Mouse (Mus musculus) lung, embryonic 16.5 days (tissue): ENCODE measurements around the gene Ulk4. TPM values are rescaled to one million over a fixed set of nuclear protein-coding genes. Genes with fewer than 3 reads are reported as not detected.

ENCODE experiments used
- ATAC-seq: fragments of 200-750 bp; cut with Nextera tagmentation; 2 replicates; pipeline ENCODE4 v1.8.0; 2017; ENCODE audit warnings: low read depth, mild to moderate bottlenecking, moderate library complexity
- H3K27ac ChIP-seq: fragments of 300-500 bp; sonication (generic); 2 replicates; pipeline ENCODE4 v1.5.1; 2014; ENCODE audit warnings: mild to moderate bottlenecking, control low read depth, low read length
- H3K27me3 ChIP-seq: fragments of 300-500 bp; sonication (generic); 2 replicates; pipeline ENCODE4 v1.6.1; 2014; ENCODE audit warnings: low read depth, low read length, mixed read lengths; ENCODE audit not compliant: control insufficient read depth, insufficient read depth
- H3K36me3 ChIP-seq: fragments of 300-500 bp; sonication (generic); 2 replicates; pipeline ENCODE4 v1.6.1; 2014; ENCODE audit warnings: low read length; ENCODE audit not compliant: control insufficient read depth, insufficient read depth
- H3K4me1 ChIP-seq: fragments of 300-500 bp; sonication (generic); replicated peaks from 2 replicates; pipeline ENCODE4 v1.6.1; 2014; ENCODE audit warnings: low read length, mixed read lengths; ENCODE audit not compliant: control insufficient read depth, insufficient read depth
- H3K4me2 ChIP-seq: fragments of 300-500 bp; sonication (generic); 2 replicates; pipeline ENCODE4 v1.6.1; 2014; ENCODE audit warnings: low read depth, low read length, control low read depth
- H3K4me3 ChIP-seq: fragments of 300-500 bp; sonication (generic); 2 replicates; pipeline ENCODE4 v1.5.1; 2014; ENCODE audit warnings: mild to moderate bottlenecking, low read length, control low read depth
- H3K9ac ChIP-seq: fragments of 300-500 bp; sonication (generic); 2 replicates; pipeline ENCODE4 v1.6.1; 2014; ENCODE audit warnings: low read length, control low read depth
- H3K9me3 ChIP-seq: fragments of 300-500 bp; sonication (generic); 2 replicates; pipeline ENCODE4 v1.6.1; 2016; ENCODE audit warnings: low read length; ENCODE audit not compliant: control insufficient read depth
- WGBS: fragments of 180-500 bp; shearing (Covaris S2); extraction: QIAGEN DNeasy Blood & Tissue Kit; methylation state at CpG from one replicate; pipeline ENCODE4 v1.1.7; 2014; 5-methylcytosine and 5-hydroxymethylcytosine counted together
- polyA plus RNA-seq: library from polyadenylated mRNA; unstranded; fragments of >200 nt; fragmentation: Nextera tagmentation; extraction: Ambion mirVana; gene quantifications from 2 replicates; pipeline ENCODE4 v1.2.1, GENCODE M21; 2015

The Ulk4 gene
- polyA plus RNA-seq, 1 experiment from 2014 or later = 155 TPM

DNA sequence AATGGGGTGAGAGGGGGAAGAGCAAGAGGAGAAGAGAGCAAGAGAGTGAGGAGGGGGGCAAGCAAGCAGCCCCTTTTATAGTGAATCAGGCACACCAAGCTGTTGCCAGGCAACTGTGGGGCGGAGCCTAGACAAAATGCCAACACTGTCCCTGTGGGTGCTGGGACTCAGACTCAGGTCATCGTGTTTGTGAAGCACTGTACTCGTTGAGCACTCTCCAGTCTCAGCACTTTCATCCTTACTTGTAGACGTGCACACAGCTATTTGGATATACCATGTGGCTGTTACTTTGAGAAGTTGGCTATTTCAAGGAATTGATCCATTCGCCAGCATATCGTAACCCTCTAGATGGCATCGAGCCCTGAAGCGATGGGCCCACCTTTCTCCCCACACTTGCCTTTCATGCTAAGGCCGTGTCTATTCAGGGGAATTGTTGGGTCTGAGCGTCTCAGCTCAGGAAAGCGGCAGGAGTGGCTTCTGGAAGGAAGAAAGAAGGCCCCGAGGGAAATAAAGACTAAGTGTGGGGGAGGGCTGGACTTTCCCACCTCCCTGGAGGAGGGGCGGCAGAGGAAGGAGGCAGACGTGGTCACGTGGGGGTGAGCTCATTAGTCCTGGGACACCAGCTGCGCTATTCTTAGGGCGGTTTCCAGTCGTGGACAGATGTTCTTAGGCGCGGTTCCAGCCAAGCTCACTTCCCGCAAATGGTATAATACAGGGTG lies 36.8 kb upstream of the Ulk4 start:
- ATAC-seq = peak; percentile 91
- Histone ChIP-seq H3K4me3 (peak overlapping the region; percentile 36), H3K9me3 (no peaks in the 10 kb centered on the region), H3K27ac (peak overlapping the region; percentile 97), H3K4me1 (peaks cover 48% of the 10 kb centered on the region), H3K4me2 (peak overlapping the region; percentile 60), H3K9ac (peak overlapping the region; percentile 60), H3K36me3 (0 out of 2 replicates have a peak, but pooled peaks cover 3% of the 10 kb centered on the region), H3K27me3 (no peaks in the 10 kb centered on the region)
- 2% methylated on average over 21 of the region's 21 CpGs for WGBS

DNA sequence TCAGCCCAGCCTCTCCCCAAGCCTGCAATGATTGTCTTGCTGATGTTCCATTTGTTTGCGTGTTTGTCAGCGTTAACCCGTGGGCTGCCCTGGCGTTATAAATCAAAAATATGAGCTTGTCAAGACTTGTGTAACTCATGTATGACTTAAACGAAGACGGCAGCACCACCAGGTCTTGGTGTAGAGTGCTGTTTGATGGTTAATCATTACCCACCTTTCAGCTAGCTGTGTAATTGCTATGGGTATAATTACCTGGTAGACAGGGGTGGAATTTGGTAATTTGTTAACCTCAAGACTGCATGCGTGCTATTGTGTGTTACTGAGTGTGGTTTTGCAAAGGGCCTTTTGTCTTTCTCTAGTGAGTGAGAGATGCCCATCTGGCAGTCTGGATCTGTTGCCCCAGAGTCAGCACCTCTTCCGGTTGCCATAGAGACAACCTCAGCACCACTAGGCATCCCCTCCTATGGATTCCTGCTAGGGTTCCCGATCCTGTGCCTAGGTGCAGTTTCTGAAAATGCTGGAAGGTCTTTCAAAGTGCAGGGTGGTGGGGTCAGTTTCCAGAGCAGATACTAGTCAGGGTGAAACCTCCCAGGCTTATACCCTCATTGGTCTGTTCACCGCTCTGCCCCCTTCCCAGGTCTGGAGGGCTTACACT lies 35.4 kb upstream of the Ulk4 start:
- Histone ChIP-seq H3K27me3 (no peaks in the 10 kb centered on the region), H3K36me3 (no peaks in the 10 kb centered on the region), H3K9me3 (no peaks in the 10 kb centered on the region), H3K27ac (no peak overlapping the region), H3K4me2 (no peak overlapping the region), H3K9ac (no peak overlapping the region), H3K4me3 (no peak overlapping the region), H3K4me1 (peaks cover 47% of the 10 kb centered on the region)
- 40% methylated on average over 10 of the region's 10 CpGs for WGBS
- ATAC-seq = no peak

DNA sequence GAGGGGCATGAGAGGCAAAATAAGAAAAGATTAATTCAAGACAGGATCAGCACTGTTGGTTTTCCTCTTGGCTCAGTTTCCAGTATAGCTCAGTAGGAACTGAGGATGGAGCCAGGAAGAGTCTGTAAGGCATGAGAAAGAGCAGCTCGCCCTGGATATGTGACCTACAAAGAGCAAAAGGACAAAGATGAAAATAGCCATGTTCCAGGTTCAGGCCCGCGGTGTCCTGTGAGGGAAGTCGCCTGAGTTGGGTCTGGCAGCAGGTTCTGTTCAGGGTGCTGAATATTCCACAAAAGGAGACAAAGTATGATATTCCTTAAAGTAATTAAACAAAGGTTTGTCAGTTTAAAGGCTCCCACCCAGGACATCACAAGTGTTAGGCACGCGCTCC lies 34.8 kb upstream of the Ulk4 start:
- ATAC-seq = no peak
- peaks cover 43% of the 10 kb centered on the region for H3K4me1 ChIP-seq
- 71% methylated on average over 6 of the region's 6 CpGs for whole genome bisulfite sequencing
- H3K27me3 ChIP-seq = no peaks in the 10 kb centered on the region
- no peak overlapping the region for H3K4me2 ChIP-seq
- no peak overlapping the region for H3K27ac ChIP-seq
- no peaks in the 10 kb centered on the region; the same call in 1 of the 2 replicates for H3K36me3 ChIP-seq
- H3K9me3 ChIP-seq = no peaks in the 10 kb centered on the region
- no peak overlapping the region for H3K4me3 ChIP-seq
- H3K9ac ChIP-seq = no peak overlapping the region

DNA sequence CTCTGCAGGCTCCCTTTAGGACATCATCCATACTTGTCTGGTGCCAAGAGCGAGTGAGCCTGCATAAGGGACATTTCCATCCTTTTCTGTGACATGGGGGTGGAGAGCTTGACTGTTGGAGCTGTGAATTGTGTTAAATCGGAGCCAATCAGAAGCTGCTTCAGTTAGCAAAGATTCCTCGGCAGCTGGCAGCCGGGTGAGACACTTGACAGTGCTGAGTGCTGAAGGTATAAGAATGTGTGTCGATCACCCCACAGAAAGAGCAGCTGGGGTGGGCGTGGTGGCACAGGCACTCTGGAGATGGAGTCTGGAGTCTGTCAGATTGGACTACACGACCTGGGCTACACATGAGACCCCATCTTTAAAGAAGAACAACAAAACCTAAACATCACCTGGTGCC lies 33.5 kb upstream of the Ulk4 start:
- 62% methylated on average over 7 of the region's 7 CpGs for WGBS
- no peak overlapping the region for H3K4me3 ChIP-seq
- ATAC-seq = no peak
- H3K4me2 ChIP-seq = no peak overlapping the region
- no peak overlapping the region for H3K27ac ChIP-seq
- no peaks in the 10 kb centered on the region; the same call in 1 of the 2 replicates for H3K36me3 ChIP-seq
- no peaks in the 10 kb centered on the region for H3K27me3 ChIP-seq
- no peaks in the 10 kb centered on the region for H3K9me3 ChIP-seq
- peaks cover 38% of the 10 kb centered on the region for H3K4me1 ChIP-seq
- H3K9ac ChIP-seq = no peak overlapping the region

DNA sequence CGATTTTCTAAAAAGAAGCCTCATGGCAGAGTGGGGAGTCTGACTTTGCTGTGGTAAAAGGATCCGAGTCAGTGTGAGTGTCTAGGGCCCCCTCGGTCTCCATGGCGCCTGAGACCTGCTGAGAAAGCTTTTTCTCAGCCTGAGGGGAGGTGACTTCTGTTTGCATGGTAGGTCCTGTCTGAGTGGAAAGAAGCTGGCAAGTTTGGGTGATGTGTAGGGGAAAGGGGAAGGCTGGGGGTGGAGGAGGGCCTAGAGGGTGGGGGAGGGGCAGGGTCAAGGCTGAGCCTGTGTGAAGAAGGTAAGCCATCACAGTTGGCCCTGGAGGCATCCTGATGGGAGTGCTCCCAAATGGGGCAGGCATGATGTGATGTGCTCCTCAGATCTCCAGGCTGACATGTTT lies 32.3 kb upstream of the Ulk4 start:
- Histone ChIP-seq H3K9me3 (no peaks in the 10 kb centered on the region), H3K4me2 (no peak overlapping the region), H3K36me3 (no peaks in the 10 kb centered on the region; the same call in 1 of the 2 replicates), H3K9ac (no peak overlapping the region), H3K4me3 (no peak overlapping the region), H3K27ac (no peak overlapping the region), H3K4me1 (peaks cover 26% of the 10 kb centered on the region), H3K27me3 (no peaks in the 10 kb centered on the region)
- ATAC-seq = no peak
- WGBS = 48% methylated on average over 4 of the region's 4 CpGs

DNA sequence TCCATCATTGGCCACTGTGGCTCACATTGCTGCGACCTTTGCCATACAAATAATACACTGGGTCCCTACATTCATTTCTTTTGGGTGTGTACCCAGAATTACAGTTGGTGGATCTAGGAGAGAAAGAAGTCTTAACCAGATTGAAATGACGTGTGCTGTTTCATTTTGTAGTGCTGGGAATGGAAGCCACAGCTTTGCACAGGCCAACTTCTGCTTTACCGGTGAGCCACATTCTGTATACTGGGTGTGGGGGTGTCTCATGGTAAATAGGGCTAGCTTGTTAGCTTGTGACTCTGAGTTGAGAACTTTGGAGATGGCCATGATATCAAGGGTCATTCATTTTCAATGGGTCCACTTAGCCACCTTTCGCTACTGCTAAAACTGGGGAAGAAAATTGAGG lies 28.5 kb upstream of the Ulk4 start:
- Histone ChIP-seq H3K36me3 (no peaks in the 10 kb centered on the region; the same call in 1 of the 2 replicates), H3K27ac (no peak overlapping the region), H3K4me3 (no peak overlapping the region), H3K4me2 (no peak overlapping the region), H3K27me3 (no peaks in the 10 kb centered on the region), H3K4me1 (peaks cover 15% of the 10 kb centered on the region), H3K9me3 (no peaks in the 10 kb centered on the region), H3K9ac (no peak overlapping the region)
- WGBS = 94% methylated on average over 4 of the region's 4 CpGs
- no peak for ATAC-seq

DNA sequence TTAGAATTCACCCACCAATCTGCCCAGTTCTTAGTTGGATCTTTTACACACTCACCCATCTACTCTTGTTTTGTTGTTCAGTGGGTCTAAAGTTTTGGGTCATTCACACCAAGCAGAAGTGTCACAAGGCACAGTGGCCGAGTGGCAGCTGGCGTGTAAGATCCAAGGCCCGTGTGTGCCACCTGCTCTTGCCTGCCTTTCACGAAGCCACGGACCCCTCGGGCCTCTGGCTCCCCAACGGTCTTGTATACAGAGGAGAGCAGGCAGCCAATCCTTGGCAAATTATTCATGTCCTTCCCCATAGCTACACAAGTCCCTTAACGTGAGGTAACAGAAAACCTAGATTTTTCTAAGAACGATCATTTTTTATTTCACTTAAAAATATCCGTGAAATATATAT lies 27.5 kb upstream of the Ulk4 start:
- ATAC-seq = no peak
- WGBS = 77% methylated on average over 10 of the region's 10 CpGs
- H3K9me3 ChIP-seq = no peaks in the 10 kb centered on the region
- peaks cover 22% of the 10 kb centered on the region for H3K4me1 ChIP-seq
- no peak overlapping the region for H3K9ac ChIP-seq
- H3K4me2 ChIP-seq = no peak overlapping the region
- no peaks in the 10 kb centered on the region; the same call in 1 of the 2 replicates for H3K36me3 ChIP-seq
- H3K27ac ChIP-seq = no peak overlapping the region
- no peaks in the 10 kb centered on the region for H3K27me3 ChIP-seq
- H3K4me3 ChIP-seq = no peak overlapping the region

DNA sequence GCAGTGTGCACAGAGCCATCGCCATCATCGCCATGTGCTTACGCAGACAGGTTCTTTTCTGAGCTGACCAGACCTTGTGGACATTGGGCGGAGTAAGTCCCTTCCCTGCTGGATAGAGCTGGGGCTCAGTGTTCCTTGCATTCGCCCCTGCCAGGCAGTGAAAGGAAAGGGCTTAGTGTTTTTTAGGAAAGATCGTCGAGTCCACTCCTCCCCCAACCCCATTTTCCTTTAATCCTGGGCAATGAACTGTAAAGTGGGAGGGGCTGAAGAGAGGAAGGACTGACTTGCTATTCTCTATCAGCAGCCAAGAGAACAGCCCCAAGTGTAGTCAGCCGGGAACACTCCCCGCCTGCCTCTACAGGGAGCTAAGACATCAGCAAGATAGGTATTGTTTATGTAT lies 26.8 kb upstream of the Ulk4 start:
- Histone ChIP-seq H3K27me3 (no peaks in the 10 kb centered on the region), H3K4me1 (peaks cover 27% of the 10 kb centered on the region), H3K27ac (no peak overlapping the region), H3K36me3 (no peaks in the 10 kb centered on the region; the same call in 1 of the 2 replicates), H3K4me2 (no peak overlapping the region), H3K4me3 (no peak overlapping the region), H3K9ac (no peak overlapping the region), H3K9me3 (no peaks in the 10 kb centered on the region)
- WGBS = 62% methylated on average over 9 of the region's 9 CpGs
- ATAC-seq = no peak

DNA sequence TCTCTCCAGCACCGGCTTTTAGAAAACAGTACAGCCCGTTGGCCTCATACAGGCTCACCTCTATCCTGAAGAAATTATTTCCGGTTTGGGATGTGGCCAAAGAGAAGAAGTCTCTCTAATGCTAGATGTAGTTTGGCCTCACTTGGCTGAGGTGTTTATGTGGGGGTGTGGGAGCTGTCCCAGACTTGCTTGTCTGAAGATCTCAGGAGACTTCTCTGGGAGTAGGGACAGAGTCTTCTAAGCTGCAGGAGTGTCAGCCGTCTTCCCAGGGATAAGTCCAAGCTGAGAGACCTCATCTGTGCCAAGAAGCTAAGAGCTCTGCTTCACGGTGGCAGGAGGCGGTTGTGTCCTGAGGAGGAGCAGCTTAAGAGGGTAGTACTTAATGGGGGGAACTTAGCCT lies 26.1 kb upstream of the Ulk4 start:
- no peak for ATAC-seq
- H3K27ac ChIP-seq = no peak overlapping the region
- H3K4me2 ChIP-seq = no peak overlapping the region
- no peaks in the 10 kb centered on the region for H3K9me3 ChIP-seq
- H3K9ac ChIP-seq = no peak overlapping the region
- no peaks in the 10 kb centered on the region; the same call in 1 of the 2 replicates for H3K36me3 ChIP-seq
- no peak overlapping the region for H3K4me3 ChIP-seq
- H3K4me1 ChIP-seq = peaks cover 34% of the 10 kb centered on the region
- no peaks in the 10 kb centered on the region for H3K27me3 ChIP-seq
- 45% methylated on average over 6 of the region's 6 CpGs for WGBS
